Comparison of ENCODE assay signal across 20 mouse cellular contexts in genomic region chr14:103792726-103793125, GRCm38 (mm10). TPM values are rescaled to one million over a fixed set of nuclear protein-coding genes. Genes with fewer than 3 reads are reported as not detected.
DNase-seq lines count a peak whose midpoint lies in the region; ATAC-seq and TF ChIP-seq lines count a peak whose summit lies in the region.
"Had no signal": no experiment of that assay in that cellular context is flagged by ENCODE, and none has a peak within 500 bp of the region (broad histone marks: within the 10 kb centered on the region; RNA-seq: fewer than 3 reads in every experiment).

No protein-coding gene starts in this region.

- no peak overlapping the region for H3K4me2 ChIP-seq in forebrain, embryonic 14.5 days (ENCODE audit: low read length)
- no peak overlapping the region for H3K4me2 ChIP-seq in forebrain, embryonic 11.5 days (ENCODE audit: low read depth, low read length, severe bottlenecking)
- H3K4me2 ChIP-seq in embryonic facial prominence, embryonic 14.5 days (ENCODE audit: low read depth, low read length) = no peak overlapping the region
- H3K4me2 ChIP-seq: forebrain, embryonic 15.5 days; heart, embryonic 13.5 days; hindbrain, embryonic 13.5 days; limb, embryonic 15.5 days had no signal

- H3K9me3 ChIP-seq in forebrain, embryonic 14.5 days (replicated peaks; ENCODE audit: control insufficient read depth, low read length) = peaks cover 5% of the 10 kb centered on the region
- H3K9me3 ChIP-seq in forebrain, embryonic 11.5 days (ENCODE audit: control insufficient read depth, low read length) = no peaks in the 10 kb centered on the region; the same call in 1 of the 2 replicates
- H3K9me3 ChIP-seq in embryonic facial prominence, embryonic 14.5 days (ENCODE audit: control insufficient read depth, low read length) = 0 out of 2 replicates have a peak, but pooled peaks cover 5% of the 10 kb centered on the region
- H3K9me3 ChIP-seq: heart, embryonic 13.5 days; hindbrain, embryonic 13.5 days; limb, embryonic 15.5 days had no signal

- H3K36me3 ChIP-seq in forebrain, embryonic 14.5 days (ENCODE audit: control insufficient read depth, insufficient read depth, low read length) = no peaks in the 10 kb centered on the region
- H3K36me3 ChIP-seq in forebrain, embryonic 11.5 days (ENCODE audit: control insufficient read depth, insufficient read depth, low read length) = no peaks in the 10 kb centered on the region
- H3K36me3 ChIP-seq in embryonic facial prominence, embryonic 14.5 days (ENCODE audit: control insufficient read depth, insufficient read depth, low read length) = no peaks in the 10 kb centered on the region
- H3K36me3 ChIP-seq: forebrain, embryonic 15.5 days; heart, embryonic 13.5 days; hindbrain, embryonic 13.5 days; limb, embryonic 15.5 days had no signal

- H3K4me3 ChIP-seq in forebrain, embryonic 14.5 days (ENCODE audit: low read depth, low read length) = no peak overlapping the region
- no peak overlapping the region for H3K4me3 ChIP-seq in forebrain, embryonic 11.5 days (ENCODE audit: low read depth, low read length)
- H3K4me3 ChIP-seq in layer of hippocampus, adult 2 months = no peak overlapping the region
- no peak overlapping the region for H3K4me3 ChIP-seq in embryonic facial prominence, embryonic 14.5 days (ENCODE audit: low read depth, low read length)
- H3K4me3 ChIP-seq: forebrain, embryonic 15.5 days; heart, embryonic 13.5 days; hindbrain, embryonic 13.5 days; limb, embryonic 15.5 days; myocyte had no signal

- 33% methylated on average over 1 of the region's 1 CpGs for WGBS in forebrain, embryonic 14.5 days
- 35% methylated on average over 1 of the region's 1 CpGs for WGBS in forebrain, embryonic 11.5 days
- 45% methylated on average over 1 of the region's 1 CpGs for WGBS in embryonic facial prominence, embryonic 14.5 days

- H3K27ac ChIP-seq in forebrain, embryonic 14.5 days (ENCODE audit: low read depth, low read length) = no peak overlapping the region
- H3K27ac ChIP-seq in forebrain, embryonic 11.5 days (ENCODE audit: low read depth, low read length) = no peak overlapping the region
- peak overlapping the region; percentile 39; the same call in 1 of the 2 replicates for H3K27ac ChIP-seq in layer of hippocampus, adult 2 months
- no peak overlapping the region for H3K27ac ChIP-seq in embryonic facial prominence, embryonic 14.5 days (replicated peaks; ENCODE audit: low read depth, low read length)
- H3K27ac ChIP-seq: forebrain, embryonic 15.5 days; heart, embryonic 13.5 days; hindbrain, embryonic 13.5 days; limb, embryonic 15.5 days had no signal

- H3K4me1 ChIP-seq in forebrain, embryonic 14.5 days (ENCODE audit: control insufficient read depth, insufficient read depth, low read length) = peaks cover 3% of the 10 kb centered on the region; the same call in 1 of the 2 replicates
- H3K4me1 ChIP-seq in forebrain, embryonic 11.5 days (replicated peaks; ENCODE audit: control insufficient read depth, insufficient read depth, low read length) = no peaks in the 10 kb centered on the region
- H3K4me1 ChIP-seq in embryonic facial prominence, embryonic 14.5 days (ENCODE audit: control insufficient read depth, insufficient read depth, low read length) = no peaks in the 10 kb centered on the region
- H3K4me1 ChIP-seq: limb, embryonic 15.5 days had no signal

- H3K9ac ChIP-seq in forebrain, embryonic 14.5 days (ENCODE audit: low read length) = no peak overlapping the region
- H3K9ac ChIP-seq in forebrain, embryonic 11.5 days (ENCODE audit: low read length) = no peak overlapping the region
- no peak overlapping the region for H3K9ac ChIP-seq in embryonic facial prominence, embryonic 14.5 days (ENCODE audit: low read depth, low read length)
- H3K9ac ChIP-seq: forebrain, embryonic 15.5 days; heart, embryonic 13.5 days; hindbrain, embryonic 13.5 days; limb, embryonic 15.5 days had no signal

- no peak for TF ChIP-seq CTCF in layer of hippocampus, adult 2 months (conservative IDR thresholded peaks at IDR 0.05)

- peak; percentile 14 for DNase-seq in forebrain, embryonic 14.5 days (ENCODE audit: low spot score)
- DNase-seq in forebrain, embryonic 11.5 days (ENCODE audit: low spot score) = no peak
- no peak for DNase-seq in layer of hippocampus, adult 2 months (ENCODE audit: low spot score in 2 of 2)
- DNase-seq in layer of hippocampus, postnatal 36 days = no peak
- DNase-seq in Muller cell, postnatal 12 days (ENCODE audit: inconsistent ontology term) = peak; percentile 17
- DNase-seq in embryonic facial prominence, embryonic 14.5 days (ENCODE audit: low spot score) = peak; percentile 34
- DNase-seq in left cerebral cortex, adult 8-10 months (ENCODE audit: low spot score in 2 of 2) = no peak
- DNase-seq: adrenal gland, postnatal 14 days; cerebellum, adult 2 months; kidney, postnatal 25 days; layer of hippocampus, adult 9-11 months; lung, postnatal 10 days; thymus, postnatal 4 days had no signal

- H3K27me3 ChIP-seq in forebrain, embryonic 14.5 days (replicated peaks; ENCODE audit: control insufficient read depth, insufficient read depth, low read length) = no peaks in the 10 kb centered on the region
- H3K27me3 ChIP-seq in forebrain, embryonic 11.5 days (ENCODE audit: control insufficient read depth, insufficient read depth, low read length) = no peaks in the 10 kb centered on the region
- H3K27me3 ChIP-seq in embryonic facial prominence, embryonic 14.5 days (replicated peaks; ENCODE audit: control insufficient read depth, insufficient read depth, low read length) = no peaks in the 10 kb centered on the region
- H3K27me3 ChIP-seq: forebrain, embryonic 15.5 days; heart, embryonic 13.5 days; hindbrain, embryonic 13.5 days; limb, embryonic 15.5 days had no signal

- no peak for ATAC-seq in forebrain, embryonic 14.5 days
- ATAC-seq in forebrain, embryonic 11.5 days (replicated peaks; ENCODE audit: low FRiP score) = no peak
- peak; percentile 44; the same call in 1 of the 2 replicates for ATAC-seq in embryonic facial prominence, embryonic 14.5 days (ENCODE audit: low read depth)
- ATAC-seq: activated CD4-positive, CD25-positive, alpha-beta regulatory T cell, adult 4 months; forebrain, embryonic 15.5 days; intestine, postnatal 0 days had no signal

RNA-seq across cellular contexts. Expression of gene Ednrb, which starts 51.5 kb away (rescaled TPM):
- 74.0 and 77.3 TPM in 2 replicates for polyA plus RNA-seq in forebrain, embryonic 14.5 days (2014; fragmentation: Nextera tagmentation; extraction: Ambion mirVana)
- polyA plus RNA-seq in forebrain, embryonic 11.5 days (2014; fragmentation: Nextera tagmentation; extraction: Ambion mirVana) = 56.1 and 58.3 TPM in 2 replicates
- 10 to 100 TPM; 35.4 to 39.0 TPM for total RNA-seq in layer of hippocampus, adult 2 months (2021)
- total RNA-seq in layer of hippocampus, postnatal 36 days (2021) = 10 to 100 TPM; 41.7 to 41.8 TPM
- 51.4 and 56.7 TPM in 2 replicates for polyA plus RNA-seq in embryonic facial prominence, embryonic 14.5 days (2014; fragmentation: Nextera tagmentation; extraction: Ambion mirVana)
- 10 to 100 TPM; 37.5 to 40.3 (median 38.6) TPM for total RNA-seq in left cerebral cortex, adult 8-10 months (2022)
- polyA plus RNA-seq: activated CD4-positive, CD25-positive, alpha-beta regulatory T cell, adult 4 months; myocyte had no signal

Comparison
In these comparisons a context has a peak if more than half of its experiments do, and no peak if none do; other contexts are left out.
1. DNase-seq: peak in forebrain, embryonic 14.5 days (single experiment), Muller cell, postnatal 12 days (single experiment) and embryonic facial prominence, embryonic 14.5 days (single experiment); none in forebrain, embryonic 11.5 days (single experiment), layer of hippocampus, adult 2 months (0 of 2), layer of hippocampus, postnatal 36 days (0 of 2) and left cerebral cortex, adult 8-10 months (0 of 2).